Mouse (Mus musculus): ENCODE results near the gene Mkln1. TPM values are rescaled to one million over a fixed set of nuclear protein-coding genes. Genes with fewer than 3 reads are reported as not detected.
A peak's percentile ranks its signal among the peaks of the same experiment; 100 is the strongest.

Mkln1 gene
- total and polyA plus RNA-seq, 2 experiments: 67.0 to 120 TPM

DNA sequence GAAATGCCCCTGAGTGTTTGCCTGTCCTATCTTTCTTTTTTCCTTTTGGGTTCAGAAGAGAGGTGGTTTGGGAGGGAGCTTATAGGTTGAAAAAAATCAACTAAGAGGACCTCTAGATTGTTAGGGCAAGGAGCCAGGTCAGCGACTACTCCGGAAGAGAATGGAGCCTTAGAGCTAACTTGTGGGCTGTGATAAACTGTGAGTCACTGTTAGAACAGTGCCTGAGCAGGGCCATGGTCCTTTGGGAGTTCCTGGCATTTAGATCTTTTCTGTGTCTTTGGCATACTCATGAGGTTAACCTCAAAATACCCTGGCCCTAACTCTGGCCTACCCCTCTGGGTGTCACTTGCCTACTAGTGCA lies 119.8 kb downstream of the Mkln1 start:
- no peaks in the 10 kb centered on the region for H3K27me3 ChIP-seq (ENCODE audit: control insufficient read depth, insufficient read depth, low read length)
- peak overlapping the region; percentile 71 for H3K27ac ChIP-seq (replicated peaks; ENCODE audit: insufficient read depth, low read depth, low read length)
- no peak for DNase-seq (ENCODE audit: extremely low read depth, low read depth, low spot score)
- no peak overlapping the region for H3K4me3 ChIP-seq (ENCODE audit: insufficient read depth, low read depth, low read length)
- TF ChIP-seq CTCF (IDR thresholded peaks at IDR 0.05; ENCODE audit: low read depth, low read length): no peak
- TF ChIP-seq POLR2A (IDR thresholded peaks at IDR 0.05; ENCODE audit: extremely low read depth, insufficient read depth, low read length): no peak
- H3K36me3 ChIP-seq (ENCODE audit: control insufficient read depth, insufficient read depth, low read length): peaks cover 6% of the 10 kb centered on the region
- no peaks in the 10 kb centered on the region for H3K79me2 ChIP-seq (ENCODE audit: control insufficient read depth, insufficient read depth, low read length)
- peaks cover 16% of the 10 kb centered on the region for H3K4me1 ChIP-seq (ENCODE audit: control insufficient read depth, insufficient read depth, low read length)
- 0 out of 2 replicates have a peak overlapping the region, but pooled peaks have one; percentile 15 for H3K9ac ChIP-seq (ENCODE audit: low read depth, low read length)
- 6% methylated on average over 2 of the region's 2 CpGs for WGBS

DNA sequence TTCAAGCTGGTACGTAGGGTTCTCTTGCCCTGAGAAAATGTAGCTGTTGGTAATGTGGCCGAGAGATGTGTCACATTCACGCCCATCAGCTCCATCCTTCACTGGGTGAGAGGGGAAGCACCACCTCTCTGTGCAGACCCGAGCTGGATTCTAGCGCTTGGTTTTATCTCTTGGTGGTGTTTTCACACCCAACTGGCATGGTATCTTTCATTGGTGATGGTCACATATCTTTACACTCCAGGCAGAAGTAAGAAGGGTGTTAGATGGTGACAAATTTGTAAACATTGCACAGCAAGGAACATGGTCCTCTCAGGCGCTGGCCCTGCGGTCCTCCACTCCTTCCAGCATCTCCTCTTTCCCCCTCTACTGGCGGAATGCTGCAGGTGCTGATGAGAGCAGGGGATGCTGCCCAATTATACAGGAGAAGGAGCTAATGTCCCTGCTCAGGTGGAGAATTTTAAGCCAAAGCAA lies 120.5 kb downstream of the Mkln1 start:
- TF ChIP-seq CTCF (IDR thresholded peaks at IDR 0.05; ENCODE audit: low read depth, low read length): peak; percentile 57
- TF ChIP-seq POLR2A (IDR thresholded peaks at IDR 0.05; ENCODE audit: extremely low read depth, insufficient read depth, low read length): no peak
- H3K79me2 ChIP-seq (ENCODE audit: control insufficient read depth, insufficient read depth, low read length): no peaks in the 10 kb centered on the region
- H3K36me3 ChIP-seq (ENCODE audit: control insufficient read depth, insufficient read depth, low read length): peaks cover 6% of the 10 kb centered on the region
- no peaks in the 10 kb centered on the region for H3K27me3 ChIP-seq (ENCODE audit: control insufficient read depth, insufficient read depth, low read length)
- DNase-seq (ENCODE audit: extremely low read depth, low read depth, low spot score): no peak
- WGBS: 76% methylated on average over 8 of the region's 8 CpGs
- H3K9ac ChIP-seq (ENCODE audit: low read depth, low read length): no peak overlapping the region
- no peak overlapping the region for H3K4me3 ChIP-seq (ENCODE audit: insufficient read depth, low read depth, low read length)
- peak overlapping the region; percentile 71 for H3K27ac ChIP-seq (replicated peaks; ENCODE audit: insufficient read depth, low read depth, low read length)
- H3K4me1 ChIP-seq (ENCODE audit: control insufficient read depth, insufficient read depth, low read length): peaks cover 16% of the 10 kb centered on the region

DNA sequence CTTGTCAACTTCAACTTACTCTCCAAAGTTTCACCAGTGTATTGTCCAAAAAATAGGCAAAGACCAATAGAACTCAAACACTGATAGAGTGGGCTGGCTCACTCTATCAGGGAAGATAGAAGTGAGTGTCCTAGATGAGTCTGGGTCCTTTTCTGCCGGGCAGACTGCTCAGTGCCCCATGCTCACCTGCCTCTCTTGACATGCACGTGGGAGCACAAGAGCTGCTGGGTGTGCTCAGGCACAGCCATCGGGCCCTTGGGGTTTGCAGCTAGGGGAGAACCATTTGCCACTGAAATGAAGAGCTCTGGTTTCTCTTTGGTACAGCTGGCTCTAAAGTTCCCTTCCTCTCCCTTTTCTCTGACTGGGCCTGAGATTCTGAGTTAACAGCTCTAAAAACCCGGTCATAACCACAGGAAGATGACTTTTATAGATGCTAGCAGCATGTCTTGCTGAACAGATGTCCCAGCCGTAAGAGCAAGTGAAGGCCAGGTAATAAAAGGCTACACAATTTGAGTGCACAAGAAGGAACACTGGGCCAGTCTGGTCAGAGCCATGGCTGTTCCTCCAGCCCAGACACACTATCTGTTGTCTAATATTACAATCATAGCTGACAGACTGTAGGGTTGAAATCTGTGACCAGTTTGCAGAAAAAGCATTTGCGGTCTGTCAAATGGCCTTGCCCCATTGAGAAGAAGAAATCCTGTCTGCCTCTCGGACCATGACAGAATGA lies 122.1 kb downstream of the Mkln1 start:
- H3K9ac ChIP-seq (ENCODE audit: low read depth, low read length): no peak overlapping the region
- H3K27me3 ChIP-seq (ENCODE audit: control insufficient read depth, insufficient read depth, low read length): no peaks in the 10 kb centered on the region
- peaks cover 16% of the 10 kb centered on the region for H3K4me1 ChIP-seq (ENCODE audit: control insufficient read depth, insufficient read depth, low read length)
- TF ChIP-seq POLR2A (IDR thresholded peaks at IDR 0.05; ENCODE audit: extremely low read depth, insufficient read depth, low read length) (no peak), CTCF (IDR thresholded peaks at IDR 0.05; ENCODE audit: low read depth, low read length) (no peak)
- no peak overlapping the region for H3K27ac ChIP-seq (replicated peaks; ENCODE audit: insufficient read depth, low read depth, low read length)
- 84% methylated on average over 7 of the region's 7 CpGs for WGBS
- no peaks in the 10 kb centered on the region for H3K36me3 ChIP-seq (ENCODE audit: control insufficient read depth, insufficient read depth, low read length)
- no peak for DNase-seq (ENCODE audit: extremely low read depth, low read depth, low spot score)
- no peaks in the 10 kb centered on the region for H3K79me2 ChIP-seq (ENCODE audit: control insufficient read depth, insufficient read depth, low read length)
- H3K4me3 ChIP-seq (ENCODE audit: insufficient read depth, low read depth, low read length): no peak overlapping the region

DNA sequence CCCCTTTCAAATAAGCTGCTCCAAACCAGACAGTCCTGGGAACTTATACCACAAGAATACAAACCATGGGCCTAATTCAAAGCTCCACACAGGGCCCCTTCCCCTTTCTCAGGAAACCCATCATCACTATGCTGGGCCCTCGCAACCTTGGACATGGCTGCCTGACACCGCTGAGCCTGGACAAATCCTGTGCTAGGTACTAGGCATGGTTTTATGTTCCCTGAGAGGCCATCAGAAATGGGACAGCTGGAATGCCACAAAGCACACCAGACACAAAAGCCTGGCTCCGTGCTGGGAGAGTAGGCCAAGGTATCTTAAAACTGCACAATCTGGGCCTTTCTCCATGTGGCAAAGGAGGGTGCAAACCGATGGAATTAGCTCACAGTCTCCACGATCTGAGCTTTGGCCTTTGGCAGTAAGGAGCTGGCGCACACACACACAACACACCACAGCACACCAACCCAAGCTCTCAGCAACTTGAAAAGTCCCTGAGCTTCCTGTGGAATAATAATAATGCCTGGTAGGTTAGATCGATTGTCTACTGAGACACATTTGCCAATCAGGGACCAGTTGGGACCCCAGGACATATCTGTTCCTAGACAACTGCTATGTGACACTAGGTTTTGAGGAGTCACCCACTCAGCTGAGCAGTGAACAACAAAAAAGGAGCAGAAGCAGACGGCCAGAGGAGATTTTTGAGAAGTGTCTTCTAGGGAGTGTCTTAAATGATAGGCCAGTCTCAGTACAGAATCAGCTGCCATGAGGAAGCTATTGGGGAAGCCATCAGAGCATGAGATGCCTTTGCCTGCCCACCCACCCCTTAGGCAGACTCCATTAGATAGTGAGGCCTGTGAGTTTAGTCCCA lies 123.2 kb downstream of the Mkln1 start:
- no peak overlapping the region for H3K4me3 ChIP-seq (ENCODE audit: insufficient read depth, low read depth, low read length)
- H3K9ac ChIP-seq (ENCODE audit: low read depth, low read length): no peak overlapping the region
- 68% methylated on average over 8 of the region's 8 CpGs for WGBS
- peaks cover 16% of the 10 kb centered on the region for H3K4me1 ChIP-seq (ENCODE audit: control insufficient read depth, insufficient read depth, low read length)
- peak; percentile 55 for DNase-seq (ENCODE audit: extremely low read depth, low read depth, low spot score)
- no peaks in the 10 kb centered on the region for H3K79me2 ChIP-seq (ENCODE audit: control insufficient read depth, insufficient read depth, low read length)
- no peak for TF ChIP-seq CTCF (IDR thresholded peaks at IDR 0.05; ENCODE audit: low read depth, low read length)
- TF ChIP-seq POLR2A (IDR thresholded peaks at IDR 0.05; ENCODE audit: extremely low read depth, insufficient read depth, low read length): no peak
- H3K27me3 ChIP-seq (ENCODE audit: control insufficient read depth, insufficient read depth, low read length): no peaks in the 10 kb centered on the region
- no peak overlapping the region for H3K27ac ChIP-seq (replicated peaks; ENCODE audit: insufficient read depth, low read depth, low read length)
- no peaks in the 10 kb centered on the region for H3K36me3 ChIP-seq (ENCODE audit: control insufficient read depth, insufficient read depth, low read length)

DNA sequence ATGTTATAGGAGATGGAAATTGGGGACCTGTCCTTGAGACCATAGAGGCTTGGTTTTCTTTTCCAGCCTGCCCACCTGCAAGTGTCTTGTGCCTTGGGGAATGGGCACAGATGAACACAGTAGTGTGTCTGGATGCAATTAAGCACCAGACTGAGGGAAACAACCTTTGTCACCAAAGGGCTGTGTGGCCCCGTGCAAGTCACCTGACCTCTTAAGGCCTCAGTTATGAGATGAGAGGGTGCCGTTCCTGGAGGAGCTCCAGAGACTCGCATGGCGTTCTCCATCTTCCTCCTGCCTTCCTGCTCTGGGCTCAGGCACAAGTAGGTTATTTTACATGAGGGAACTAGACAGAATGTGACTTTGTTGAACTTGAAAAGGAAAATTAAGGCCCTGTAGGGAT lies 123.9 kb downstream of the Mkln1 start:
- Histone ChIP-seq H3K9ac (ENCODE audit: low read depth, low read length) (no peak overlapping the region), H3K27me3 (ENCODE audit: control insufficient read depth, insufficient read depth, low read length) (no peaks in the 10 kb centered on the region), H3K36me3 (ENCODE audit: control insufficient read depth, insufficient read depth, low read length) (no peaks in the 10 kb centered on the region), H3K27ac (replicated peaks; ENCODE audit: insufficient read depth, low read depth, low read length) (no peak overlapping the region), H3K4me1 (ENCODE audit: control insufficient read depth, insufficient read depth, low read length) (peaks cover 10% of the 10 kb centered on the region), H3K79me2 (ENCODE audit: control insufficient read depth, insufficient read depth, low read length) (no peaks in the 10 kb centered on the region), H3K4me3 (ENCODE audit: insufficient read depth, low read depth, low read length) (no peak overlapping the region)
- no peak for TF ChIP-seq CTCF (IDR thresholded peaks at IDR 0.05; ENCODE audit: low read depth, low read length)
- no peak for TF ChIP-seq POLR2A (IDR thresholded peaks at IDR 0.05; ENCODE audit: extremely low read depth, insufficient read depth, low read length)
- no peak for DNase-seq (ENCODE audit: extremely low read depth, low read depth, low spot score)
- 77% methylated on average over 4 of the region's 4 CpGs for WGBS

All from liver, adult 2 months (tissue).